Mouse (Mus musculus) liver, embryonic 14.5 days (tissue): Measurements from ENCODE around the gene Apoc2. TPM values are rescaled to one million over a fixed set of nuclear protein-coding genes. Genes with fewer than 3 reads are reported as not detected.

Source experiments
- ATAC-seq: fragments of 200-750 bp; cut with Nextera tagmentation; 2 replicates; pipeline ENCODE4 v1.8.0; 2017; ENCODE audit warnings: moderate number of reproducible peaks, mild to moderate bottlenecking, moderate library complexity; ENCODE audit not compliant: insufficient read depth
- DNase-seq, 3 experiments: peaks; one replicate each; pipeline ENCODE4 v3.0.0-alpha.2; 2012 to 2013; ENCODE audit warnings: low read depth in 3 of 3, low spot score in 3 of 3
- H3K27ac ChIP-seq: fragments of 300-500 bp; sonication (generic); 2 replicates; pipeline ENCODE4 v1.5.1; 2014; ENCODE audit warnings: moderate library complexity, mild to moderate bottlenecking, control low read depth, inconsistent platforms
- H3K27me3 ChIP-seq: fragments of 300-500 bp; sonication (generic); 2 replicates; pipeline ENCODE4 v1.6.1; 2014; ENCODE audit warnings: mild to moderate bottlenecking, low read length, moderate library complexity; ENCODE audit not compliant: control insufficient read depth, insufficient read depth
- H3K36me3 ChIP-seq: fragments of 300-500 bp; sonication (generic); replicated peaks from 2 replicates; pipeline ENCODE4 v1.6.1; 2014; ENCODE audit warnings: low read depth; ENCODE audit not compliant: control insufficient read depth, insufficient read depth
- H3K4me1 ChIP-seq, 2 experiments: fragments of 200-500 bp in 1 of 2; fragments of 300-500 bp in 1 of 2; sonication (generic) in 1 of 2; replicated peaks; 2 replicates each; pipeline ENCODE4 v1.6.1; 2012 to 2014; ENCODE audit warnings: antibody characterized with exemption in 1 of 2, inconsistent platforms in 1 of 2, low read length in 1 of 2; ENCODE audit not compliant: control insufficient read depth in 2 of 2, insufficient read depth in 2 of 2
- H3K4me2 ChIP-seq: fragments of 300-500 bp; sonication (generic); 2 replicates; pipeline ENCODE4 v1.6.1; 2014; ENCODE audit warnings: low read depth, mild to moderate bottlenecking, control low read depth, moderate library complexity
- H3K4me3 ChIP-seq, 2 experiments: fragments of 200-500 bp in 1 of 2; fragments of 300-500 bp in 1 of 2; sonication (generic) in 1 of 2; 2 replicates each; pipeline ENCODE4 v1.5.1; 2012 to 2014; ENCODE audit warnings: low read depth in 2 of 2, low read length in 2 of 2, mild to moderate bottlenecking in 2 of 2, control low read depth in 1 of 2, inconsistent platforms in 1 of 2, moderate library complexity in 1 of 2; ENCODE audit not compliant: insufficient read depth in 1 of 2
- H3K9ac ChIP-seq: fragments of 300-500 bp; sonication (generic); replicated peaks from 2 replicates; pipeline ENCODE4 v1.6.1; 2014; ENCODE audit warnings: mild to moderate bottlenecking, control low read depth, moderate library complexity
- H3K9me3 ChIP-seq: fragments of 300-500 bp; sonication (generic); 2 replicates; pipeline ENCODE4 v1.6.1; 2016; ENCODE audit warnings: low read length, mixed read lengths; ENCODE audit not compliant: control insufficient read depth
- CTCF ChIP-seq: IDR thresholded peaks from 2 replicates; pipeline ENCODE4 v1.5.1; 2016; ENCODE audit warnings: antibody characterized with exemption, low read depth, control low read depth
- EP300 ChIP-seq: IDR thresholded peaks from 2 replicates; pipeline ENCODE4 v1.6.1; 2016; ENCODE audit warnings: antibody characterized with exemption, low read depth
- WGBS: fragments of 180-500 bp; shearing (Covaris S2); extraction: QIAGEN DNeasy Blood & Tissue Kit; methylation state at CpG from one replicate; pipeline ENCODE4 v1.1.7; 2014; ENCODE audit not compliant: insufficient replicate concordance; 5-methylcytosine and 5-hydroxymethylcytosine counted together
- polyA plus RNA-seq, 2 experiments: library from polyadenylated mRNA; depleted of rRNA in 1 of 2; stranded (reverse) in 1 of 2; unstranded in 1 of 2; fragments of >200 nt; fragmentation: Nextera tagmentation in 1 of 2; extraction: Ambion mirVana in 1 of 2; gene quantifications; 2 replicates each; pipeline versions ENCODE4 v1.2.1 to v1.2.3; 2012 to 2014

Apoc2 gene
- polyA plus RNA-seq, 2 experiments, result 494 to 1,023 TPM

- Histone ChIP-seq H3K4me1 (peaks cover 14 to 19% of the 10 kb centered on the region in 2 experiments), H3K9me3 (no peaks in the 10 kb centered on the region), H3K4me2 (peak overlapping the region; percentile 94), H3K9ac (peak overlapping the region; percentile 85), H3K36me3 (peaks cover 7% of the 10 kb centered on the region), H3K4me3 (peak overlapping the region; percentile 91 to 96), H3K27me3 (no peaks in the 10 kb centered on the region), H3K27ac (peak overlapping the region; percentile 39; the same call in 1 of the 2 replicates)
- no peak for TF ChIP-seq EP300
- no peak for TF ChIP-seq CTCF
- peak; percentile 58 for ATAC-seq
- under 1% methylated on average over 37 of the region's 37 CpGs for WGBS
- DNase-seq, result no peak
Measured at GRCm38 (mm10) chr7:19664455-19664954, 13.2 kb downstream of the Apoc2 start.

GRCm38 (mm10) chr7:19663940-19664339 is 13.8 kb downstream of the Apoc2 start:
- H3K27ac ChIP-seq, result no peak overlapping the region
- H3K4me1 ChIP-seq, result peaks cover 14% of the 10 kb centered on the region in 2 experiments
- TF ChIP-seq EP300 (no peak), CTCF (no peak)
- no peaks in the 10 kb centered on the region for H3K27me3 ChIP-seq
- peak overlapping the region; percentile 94 for H3K4me2 ChIP-seq
- H3K9ac ChIP-seq, result peak overlapping the region; percentile 85
- H3K9me3 ChIP-seq, result no peaks in the 10 kb centered on the region
- WGBS, result 14% methylated on average over 8 of the region's 8 CpGs
- ATAC-seq (no peak), DNase-seq (no peak)
- peak overlapping the region; percentile 91 to 96 for H3K4me3 ChIP-seq
- H3K36me3 ChIP-seq, result peaks cover 8% of the 10 kb centered on the region

- peaks cover 31% of the 10 kb centered on the region for H3K36me3 ChIP-seq
- no peak for ATAC-seq
- TF ChIP-seq EP300, result no peak
- TF ChIP-seq CTCF, result no peak
Measured at GRCm38 (mm10) chr7:19652614-19653013, 25.1 kb downstream of the Apoc2 start.

GRCm38 (mm10) chr7:19651063-19651786 is 26.5 kb downstream of the Apoc2 start:
- Histone ChIP-seq H3K4me2 (peak overlapping the region; percentile 18), H3K36me3 (peaks cover 32% of the 10 kb centered on the region), H3K27ac (0 out of 2 replicates have a peak overlapping the region, but pooled peaks have one; percentile 12), H3K4me3 (no peak overlapping the region), H3K4me1 (peaks cover 10% of the 10 kb centered on the region in 2 experiments), H3K27me3 (no peaks in the 10 kb centered on the region), H3K9me3 (no peaks in the 10 kb centered on the region), H3K9ac (no peak overlapping the region; the same call in 1 of the 2 replicates)
- peak; percentile 55; the same call in 1 of the 2 replicates for ATAC-seq
- TF ChIP-seq EP300 (no peak), CTCF (no peak)
- DNase-seq, result no peak
- WGBS, result 46% methylated on average over 6 of the region's 6 CpGs

More at GRCm38 (mm10) chr7:19652614-19653013, 25.1 kb downstream of the Apoc2 start:
- Histone ChIP-seq H3K27ac (no peak overlapping the region), H3K9me3 (no peaks in the 10 kb centered on the region), H3K4me3 (no peak overlapping the region), H3K4me2 (no peak overlapping the region), H3K9ac (no peak overlapping the region), H3K27me3 (no peaks in the 10 kb centered on the region), H3K4me1 (peaks cover 10% of the 10 kb centered on the region in 2 experiments)
- WGBS, result 75% methylated on average over 2 of the region's 2 CpGs
- DNase-seq, result no peak

GRCm38 (mm10) chr7:19641223-19641622 is 36.5 kb downstream of the Apoc2 start:
- Histone ChIP-seq H3K36me3 (peaks cover 75% of the 10 kb centered on the region), H3K27me3 (no peaks in the 10 kb centered on the region), H3K9ac (no peak overlapping the region), H3K4me1 (no peaks in the 10 kb centered on the region), H3K4me3 (no peak overlapping the region), H3K4me2 (no peak overlapping the region), H3K27ac (no peak overlapping the region), H3K9me3 (no peaks in the 10 kb centered on the region)
- no peak for TF ChIP-seq EP300
- TF ChIP-seq CTCF, result no peak
- DNase-seq (no peak), ATAC-seq (no peak)
- 88% methylated on average over 4 of the region's 4 CpGs for WGBS
